Mouse (Mus musculus): ENCODE results near the gene Peli1. TPM values are rescaled to one million over a fixed set of nuclear protein-coding genes. Genes with fewer than 3 reads are reported as not detected.

Peli1 gene
- polyA plus RNA-seq, 1 experiment from 2014 or later, result 24.6 TPM

DNA sequence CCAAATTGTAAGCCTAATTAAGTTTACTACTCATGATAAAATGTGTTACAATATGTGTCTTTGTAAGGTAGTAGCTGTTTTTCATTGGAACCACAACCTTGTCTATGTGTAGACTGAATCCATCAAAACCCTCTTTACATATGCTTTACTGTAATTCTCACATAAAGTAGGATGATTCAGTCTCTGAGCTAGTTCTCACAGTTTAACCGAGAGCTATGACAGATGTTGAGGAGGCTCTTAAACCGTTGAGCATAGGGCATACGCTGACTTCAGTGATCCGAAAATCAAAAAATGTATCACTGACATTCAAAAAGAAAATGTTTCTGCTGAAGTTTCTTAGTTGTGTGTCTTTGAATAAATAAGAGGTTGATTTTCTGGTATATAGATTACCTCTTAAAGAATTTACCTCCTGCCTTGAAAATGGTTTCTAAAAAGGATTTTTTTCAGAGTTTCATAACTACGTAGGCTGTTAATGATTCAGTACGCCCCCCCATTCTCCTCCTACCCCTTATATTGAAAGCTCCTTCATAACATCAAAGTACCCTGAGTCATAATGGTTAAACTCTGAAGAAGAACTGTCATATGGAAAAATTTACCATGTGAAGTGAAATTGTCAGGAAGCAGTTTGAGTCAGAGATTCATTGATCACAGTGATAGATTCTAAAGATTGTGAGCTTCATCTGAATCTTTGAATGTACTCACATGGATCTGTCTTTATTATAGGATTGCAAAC is 11.3 kb downstream of the Peli1 start:
- 86% methylated on average over 6 of the region's 6 CpGs for WGBS
- no peak for ATAC-seq (replicated peaks; ENCODE audit: extremely low read depth, insufficient read depth, low FRiP score)
- Histone ChIP-seq H3K9me3 (replicated peaks; ENCODE audit: control insufficient read depth, low read length) (no peaks in the 10 kb centered on the region), H3K27me3 (ENCODE audit: control insufficient read depth, insufficient read depth, low read length) (no peaks in the 10 kb centered on the region), H3K4me1 (ENCODE audit: control insufficient read depth, insufficient read depth, low read length) (peaks cover 9% of the 10 kb centered on the region), H3K36me3 (ENCODE audit: control insufficient read depth, insufficient read depth) (peaks cover 3% of the 10 kb centered on the region; the same call in 1 of the 2 replicates), H3K9ac (ENCODE audit: low read length) (no peak overlapping the region), H3K4me2 (ENCODE audit: low read depth, low read length) (no peak overlapping the region), H3K27ac (ENCODE audit: low read length) (no peak overlapping the region), H3K4me3 (ENCODE audit: low read length) (no peak overlapping the region)

- Histone ChIP-seq H3K36me3 (ENCODE audit: control insufficient read depth, insufficient read depth) (peaks cover 3% of the 10 kb centered on the region; the same call in 1 of the 2 replicates), H3K27me3 (ENCODE audit: control insufficient read depth, insufficient read depth, low read length) (no peaks in the 10 kb centered on the region), H3K4me2 (ENCODE audit: low read depth, low read length) (no peak overlapping the region), H3K27ac (ENCODE audit: low read length) (no peak overlapping the region), H3K9ac (ENCODE audit: low read length) (no peak overlapping the region), H3K9me3 (replicated peaks; ENCODE audit: control insufficient read depth, low read length) (no peaks in the 10 kb centered on the region), H3K4me3 (ENCODE audit: low read length) (no peak overlapping the region), H3K4me1 (ENCODE audit: control insufficient read depth, insufficient read depth, low read length) (peaks cover 9% of the 10 kb centered on the region)
- 62% methylated on average over 2 of the region's 2 CpGs for WGBS
- ATAC-seq (replicated peaks; ENCODE audit: extremely low read depth, insufficient read depth, low FRiP score), result no peak
These were observed 12.1 kb downstream of the Peli1 start for GRCm38 (mm10) chr11:21103186-21103585.

- peaks cover 11% of the 10 kb centered on the region for H3K4me1 ChIP-seq (ENCODE audit: control insufficient read depth, insufficient read depth, low read length)
- no peaks in the 10 kb centered on the region for H3K9me3 ChIP-seq (replicated peaks; ENCODE audit: control insufficient read depth, low read length)
- peaks cover 3% of the 10 kb centered on the region; the same call in 1 of the 2 replicates for H3K36me3 ChIP-seq (ENCODE audit: control insufficient read depth, insufficient read depth)
- ATAC-seq (replicated peaks; ENCODE audit: extremely low read depth, insufficient read depth, low FRiP score), result no peak
- 38% methylated on average over 1 of the region's 1 CpGs for WGBS
- no peaks in the 10 kb centered on the region for H3K27me3 ChIP-seq (ENCODE audit: control insufficient read depth, insufficient read depth, low read length)
- H3K4me2 ChIP-seq (ENCODE audit: low read depth, low read length), result no peak overlapping the region
- H3K9ac ChIP-seq (ENCODE audit: low read length), result no peak overlapping the region
- no peak overlapping the region for H3K4me3 ChIP-seq (ENCODE audit: low read length)
- H3K27ac ChIP-seq (ENCODE audit: low read length), result no peak overlapping the region
These were observed 14.3 kb downstream of the Peli1 start for GRCm38 (mm10) chr11:21105393-21105792.

DNA sequence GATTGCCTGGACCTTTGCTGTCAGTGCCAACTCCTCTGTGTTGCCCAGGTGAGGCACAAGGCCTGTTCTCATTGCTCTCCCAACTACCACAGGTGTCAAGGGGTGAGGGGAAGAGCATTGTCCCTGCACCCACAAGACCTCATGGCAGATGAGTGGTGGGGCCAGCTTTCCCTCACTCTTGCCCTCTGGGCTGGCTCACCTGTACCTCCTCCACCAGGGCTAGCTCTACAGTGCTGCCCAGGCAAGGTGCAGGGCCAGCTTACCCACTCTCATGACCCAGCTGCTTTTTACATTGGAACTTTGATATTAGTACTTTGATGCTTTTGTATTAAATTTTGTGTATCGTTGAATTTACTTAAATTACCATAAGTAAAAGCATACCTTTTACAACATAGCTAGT is 16.0 kb downstream of the Peli1 start:
- no peak overlapping the region for H3K27ac ChIP-seq (ENCODE audit: low read length)
- H3K4me1 ChIP-seq (ENCODE audit: control insufficient read depth, insufficient read depth, low read length), result peaks cover 11% of the 10 kb centered on the region
- no peak for ATAC-seq (replicated peaks; ENCODE audit: extremely low read depth, insufficient read depth, low FRiP score)
- H3K9me3 ChIP-seq (replicated peaks; ENCODE audit: control insufficient read depth, low read length), result no peaks in the 10 kb centered on the region
- no peaks in the 10 kb centered on the region for H3K27me3 ChIP-seq (ENCODE audit: control insufficient read depth, insufficient read depth, low read length)
- no peak overlapping the region for H3K9ac ChIP-seq (ENCODE audit: low read length)
- no peak overlapping the region for H3K4me3 ChIP-seq (ENCODE audit: low read length)
- WGBS, result 98% methylated on average over 1 of the region's 1 CpGs
- no peak overlapping the region for H3K4me2 ChIP-seq (ENCODE audit: low read depth, low read length)
- peaks cover 3% of the 10 kb centered on the region; the same call in 1 of the 2 replicates for H3K36me3 ChIP-seq (ENCODE audit: control insufficient read depth, insufficient read depth)

GRCm38 (mm10) chr11:21109279-21109678 is 18.2 kb downstream of the Peli1 start:
- Histone ChIP-seq H3K9ac (ENCODE audit: low read length) (no peak overlapping the region), H3K27ac (ENCODE audit: low read length) (no peak overlapping the region), H3K9me3 (replicated peaks; ENCODE audit: control insufficient read depth, low read length) (no peaks in the 10 kb centered on the region), H3K4me3 (ENCODE audit: low read length) (no peak overlapping the region), H3K36me3 (ENCODE audit: control insufficient read depth, insufficient read depth) (peaks cover 3% of the 10 kb centered on the region; the same call in 1 of the 2 replicates), H3K27me3 (ENCODE audit: control insufficient read depth, insufficient read depth, low read length) (no peaks in the 10 kb centered on the region), H3K4me1 (ENCODE audit: control insufficient read depth, insufficient read depth, low read length) (peaks cover 6% of the 10 kb centered on the region), H3K4me2 (ENCODE audit: low read depth, low read length) (no peak overlapping the region)
- 73% methylated on average over 2 of the region's 2 CpGs for WGBS
- no peak for ATAC-seq (replicated peaks; ENCODE audit: extremely low read depth, insufficient read depth, low FRiP score)

- H3K9me3 ChIP-seq (replicated peaks; ENCODE audit: control insufficient read depth, low read length), result no peaks in the 10 kb centered on the region
- no peak overlapping the region for H3K27ac ChIP-seq (ENCODE audit: low read length)
- ATAC-seq (replicated peaks; ENCODE audit: extremely low read depth, insufficient read depth, low FRiP score), result no peak
- no peaks in the 10 kb centered on the region for H3K36me3 ChIP-seq (ENCODE audit: control insufficient read depth, insufficient read depth)
- WGBS, result 84% methylated on average over 2 of the region's 2 CpGs
- H3K27me3 ChIP-seq (ENCODE audit: control insufficient read depth, insufficient read depth, low read length), result no peaks in the 10 kb centered on the region
- peaks cover 2% of the 10 kb centered on the region; the same call in 1 of the 2 replicates for H3K4me1 ChIP-seq (ENCODE audit: control insufficient read depth, insufficient read depth, low read length)
- H3K4me3 ChIP-seq (ENCODE audit: low read length), result no peak overlapping the region
- no peak overlapping the region for H3K4me2 ChIP-seq (ENCODE audit: low read depth, low read length)
- H3K9ac ChIP-seq (ENCODE audit: low read length), result no peak overlapping the region
These were observed 23.4 kb downstream of the Peli1 start for GRCm38 (mm10) chr11:21114516-21114915.

DNA sequence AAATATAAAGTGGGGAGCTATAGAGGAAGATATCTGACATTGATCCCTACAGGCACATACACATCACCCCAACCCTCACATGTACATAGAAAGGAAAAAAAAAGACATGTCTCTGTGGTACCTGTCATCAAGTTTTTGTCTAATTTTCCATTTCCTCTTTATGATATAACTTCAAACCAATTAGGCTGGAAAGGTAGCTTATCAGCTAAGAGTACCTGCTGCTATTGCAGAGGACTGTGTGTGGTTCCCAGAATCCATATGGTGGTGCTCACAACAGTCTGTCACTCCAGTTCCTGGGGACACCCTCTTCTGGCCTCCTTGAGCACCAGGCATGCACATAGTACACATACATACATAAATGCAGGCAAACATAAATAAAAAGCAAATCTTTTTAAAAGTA is 24.7 kb downstream of the Peli1 start:
- Histone ChIP-seq H3K27me3 (ENCODE audit: control insufficient read depth, insufficient read depth, low read length) (no peaks in the 10 kb centered on the region), H3K27ac (ENCODE audit: low read length) (no peak overlapping the region), H3K36me3 (ENCODE audit: control insufficient read depth, insufficient read depth) (no peaks in the 10 kb centered on the region), H3K9me3 (replicated peaks; ENCODE audit: control insufficient read depth, low read length) (no peaks in the 10 kb centered on the region), H3K4me1 (ENCODE audit: control insufficient read depth, insufficient read depth, low read length) (no peaks in the 10 kb centered on the region), H3K4me3 (ENCODE audit: low read length) (no peak overlapping the region), H3K9ac (ENCODE audit: low read length) (no peak overlapping the region), H3K4me2 (ENCODE audit: low read depth, low read length) (no peak overlapping the region)
- no peak for ATAC-seq (replicated peaks; ENCODE audit: extremely low read depth, insufficient read depth, low FRiP score)

DNA sequence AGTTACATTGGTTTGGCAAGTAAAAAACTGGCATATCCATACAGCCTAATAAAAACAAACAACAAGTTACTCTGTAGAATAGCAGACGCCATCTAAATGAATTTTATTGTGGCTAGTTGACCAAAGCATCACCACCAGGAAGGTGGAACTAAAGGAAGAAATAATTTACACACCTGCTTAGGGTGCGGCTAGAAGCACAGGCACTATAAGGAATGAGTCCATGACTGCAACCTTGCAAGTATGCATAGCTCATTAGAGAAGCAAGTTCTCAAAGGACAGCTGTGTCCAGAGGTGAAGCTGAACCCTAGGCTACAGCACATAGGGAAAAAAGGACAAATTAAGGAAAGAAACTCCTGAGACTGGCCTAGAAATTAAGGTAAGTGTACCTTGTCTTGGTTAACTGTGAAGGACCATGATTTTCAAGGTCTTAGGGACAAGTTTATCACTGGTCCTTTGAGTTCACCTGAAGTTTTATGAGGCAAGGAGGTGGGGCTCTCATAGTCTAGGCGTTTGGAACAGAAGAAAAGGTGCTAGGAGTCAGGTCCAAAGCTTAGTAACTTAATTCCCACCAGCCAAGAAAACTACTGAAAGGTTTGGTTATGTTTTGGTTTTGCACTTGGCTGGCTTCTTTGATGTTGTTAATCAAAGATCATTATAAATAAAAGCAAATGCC is 25.7 kb downstream of the Peli1 start:
- no peak overlapping the region for H3K4me2 ChIP-seq (ENCODE audit: low read depth, low read length)
- no peaks in the 10 kb centered on the region for H3K9me3 ChIP-seq (replicated peaks; ENCODE audit: control insufficient read depth, low read length)
- no peak overlapping the region for H3K9ac ChIP-seq (ENCODE audit: low read length)
- no peak for ATAC-seq (replicated peaks; ENCODE audit: extremely low read depth, insufficient read depth, low FRiP score)
- WGBS, result 87% methylated on average over 3 of the region's 3 CpGs
- H3K36me3 ChIP-seq (ENCODE audit: control insufficient read depth, insufficient read depth), result no peaks in the 10 kb centered on the region
- H3K27me3 ChIP-seq (ENCODE audit: control insufficient read depth, insufficient read depth, low read length), result no peaks in the 10 kb centered on the region
- H3K27ac ChIP-seq (ENCODE audit: low read length), result no peak overlapping the region
- no peak overlapping the region for H3K4me3 ChIP-seq (ENCODE audit: low read length)
- H3K4me1 ChIP-seq (ENCODE audit: control insufficient read depth, insufficient read depth, low read length), result no peaks in the 10 kb centered on the region

DNA sequence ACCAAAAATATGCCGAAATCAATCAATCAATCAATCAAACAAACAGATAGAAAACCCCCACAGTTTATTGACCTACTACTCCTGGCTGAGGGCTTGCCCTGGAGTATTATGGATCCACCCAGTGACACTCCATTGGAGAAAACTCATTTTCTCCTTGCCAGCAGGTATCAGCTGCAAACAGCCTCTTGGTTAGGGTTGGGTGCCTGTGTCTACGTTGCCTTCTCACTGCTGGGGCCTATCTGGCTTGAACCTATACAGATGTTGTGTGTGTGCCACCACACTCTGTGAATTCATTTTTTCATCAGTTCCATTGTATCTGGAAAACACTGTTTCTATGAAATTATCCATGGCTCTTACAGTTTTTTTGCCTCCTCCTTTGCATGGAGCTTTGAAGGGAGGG is 30.6 kb downstream of the Peli1 start:
- no peak overlapping the region for H3K9ac ChIP-seq (ENCODE audit: low read length)
- no peak for ATAC-seq (replicated peaks; ENCODE audit: extremely low read depth, insufficient read depth, low FRiP score)
- no peaks in the 10 kb centered on the region for H3K27me3 ChIP-seq (ENCODE audit: control insufficient read depth, insufficient read depth, low read length)
- no peak overlapping the region for H3K27ac ChIP-seq (ENCODE audit: low read length)
- no peaks in the 10 kb centered on the region for H3K36me3 ChIP-seq (ENCODE audit: control insufficient read depth, insufficient read depth)
- no peak overlapping the region for H3K4me3 ChIP-seq (ENCODE audit: low read length)
- H3K9me3 ChIP-seq (replicated peaks; ENCODE audit: control insufficient read depth, low read length), result no peaks in the 10 kb centered on the region
- WGBS, result 78% methylated on average over 2 of the region's 2 CpGs
- no peak overlapping the region for H3K4me2 ChIP-seq (ENCODE audit: low read depth, low read length)
- H3K4me1 ChIP-seq (ENCODE audit: control insufficient read depth, insufficient read depth, low read length), result no peaks in the 10 kb centered on the region

Data from heart, embryonic 16.5 days (tissue).